Mouse (Mus musculus) layer of hippocampus, adult 9-11 months (tissue): ENCODE results near the gene Tiam1.

Experiments used
- DNase-seq: peaks from one replicate; pipeline ENCODE4 v3.0.0; 2022

Gene Tiam1

GRCm38 (mm10) chr16:90142574-90143415 lies 774 bp downstream of the Tiam1 start:
- DNase-seq, result peak; percentile 58

- DNase-seq, result no peak
These were observed 1.4 kb downstream of the Tiam1 start for GRCm38 (mm10) chr16:90142247-90142573.

- no peak for DNase-seq
These were observed 2.0 kb downstream of the Tiam1 start for GRCm38 (mm10) chr16:90141556-90141955.

- no peak for DNase-seq
These were observed 3.0 kb downstream of the Tiam1 start for GRCm38 (mm10) chr16:90140571-90140970.

- DNase-seq, result no peak
These were observed 3.9 kb downstream of the Tiam1 start for GRCm38 (mm10) chr16:90139696-90140095.

- DNase-seq, result no peak
These were observed 5.4 kb downstream of the Tiam1 start for GRCm38 (mm10) chr16:90138151-90138550.

GRCm38 (mm10) chr16:90137175-90137574 lies 6.4 kb downstream of the Tiam1 start:
- DNase-seq, result no peak

- DNase-seq, result no peak
These were observed 8.0 kb downstream of the Tiam1 start for GRCm38 (mm10) chr16:90135580-90135979.

GRCm38 (mm10) chr16:90134351-90134750 lies 9.2 kb downstream of the Tiam1 start:
- no peak for DNase-seq

- DNase-seq, result no peak
These were observed 10.8 kb downstream of the Tiam1 start for GRCm38 (mm10) chr16:90132816-90133215.

GRCm38 (mm10) chr16:90132331-90132730 lies 11.2 kb downstream of the Tiam1 start:
- no peak for DNase-seq

- no peak for DNase-seq
These were observed 14.6 kb downstream of the Tiam1 start for GRCm38 (mm10) chr16:90128817-90129587.

- DNase-seq, result no peak
These were observed 15.2 kb downstream of the Tiam1 start for GRCm38 (mm10) chr16:90128361-90128760.

GRCm38 (mm10) chr16:90125318-90126314 lies 18.0 kb downstream of the Tiam1 start:
- no peak for DNase-seq

- DNase-seq, result no peak
These were observed 20.5 kb downstream of the Tiam1 start for GRCm38 (mm10) chr16:90123091-90123490.

- DNase-seq, result no peak
These were observed 21.1 kb downstream of the Tiam1 start for GRCm38 (mm10) chr16:90122439-90122838.

GRCm38 (mm10) chr16:90121799-90122198 lies 21.8 kb downstream of the Tiam1 start:
- DNase-seq, result no peak

- DNase-seq, result no peak
These were observed 23.6 kb downstream of the Tiam1 start for GRCm38 (mm10) chr16:90119969-90120368.

- no peak for DNase-seq
These were observed 26.9 kb downstream of the Tiam1 start for GRCm38 (mm10) chr16:90116637-90117182.

- DNase-seq, result peak; percentile 36
These were observed 30.9 kb downstream of the Tiam1 start for GRCm38 (mm10) chr16:90112577-90113155.

GRCm38 (mm10) chr16:90109500-90109899 lies 34.1 kb downstream of the Tiam1 start:
- no peak for DNase-seq
